8 mouse cellular contexts compared by ENCODE assay signal in the genomic region with DNA sequence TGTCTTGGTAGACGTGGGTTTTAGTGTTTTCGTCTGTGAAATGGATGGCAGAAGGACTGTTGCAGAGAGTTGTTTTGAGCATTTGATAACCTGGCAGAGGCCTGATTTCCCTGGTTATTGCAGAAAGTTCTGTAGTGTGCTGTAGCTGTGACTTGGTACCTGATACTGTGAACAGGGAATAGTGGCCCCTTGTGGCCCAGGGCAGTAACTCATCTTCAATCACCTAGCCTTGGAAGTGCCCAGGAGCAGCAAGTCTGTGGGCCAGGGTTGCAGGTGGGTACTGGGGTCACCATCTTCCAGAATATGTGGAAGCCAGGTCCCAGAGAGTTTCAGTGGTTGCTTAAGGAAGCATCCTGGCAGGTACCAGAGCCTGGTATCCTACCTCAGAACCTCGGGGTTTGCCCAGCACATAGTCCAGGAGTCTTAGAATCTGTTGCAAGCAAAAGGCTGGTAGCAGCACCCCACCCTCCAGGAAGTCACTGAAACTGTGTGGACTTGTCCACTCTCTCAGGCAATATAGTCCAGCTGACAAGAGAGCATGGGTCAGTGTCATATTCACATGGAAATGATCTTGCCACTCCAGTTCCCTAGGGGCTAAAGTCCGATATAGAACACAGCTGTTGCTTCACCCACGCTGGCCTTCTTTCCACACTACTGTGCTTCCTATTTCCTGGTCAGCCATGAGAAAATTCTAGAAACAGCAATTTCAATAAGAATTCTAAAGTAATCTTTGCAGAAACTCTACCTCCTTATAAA.
DNase-seq lines count a peak whose midpoint lies in the region; TF ChIP-seq lines count a peak whose summit lies in the region.

No protein-coding gene starts in this region.

- peak overlapping the region; percentile 54 for H3K27ac ChIP-seq in gastrocnemius, adult 2 months

- peak; percentile 51 for DNase-seq in gastrocnemius, adult 2 months
- no peak for DNase-seq in gastrocnemius, postnatal 25 days
- peak; percentile 28 for DNase-seq in ES-CJ7 (ENCODE audit: low read depth, low spot score)
- DNase-seq in embryo, embryonic 11 days = peak; percentile 29
- DNase-seq in kidney, adult 8-10 months = peak; percentile 38 to 47
- DNase-seq in lung, postnatal 10 days = peak; percentile 37
- peak; percentile 13 to 18 for DNase-seq in thymus, postnatal 36 days
- no peak for DNase-seq in layer of hippocampus, postnatal 36 days

- H3K4me3 ChIP-seq in gastrocnemius, adult 2 months = no peak overlapping the region

- intact Hi-C loops in gastrocnemius, adult 2 months (cut with DNase I) = loop anchor here (2.0 kb wide), 1 partner anchor 135 kb away; no protein-coding TSS in a partner anchor

- TF ChIP-seq CTCF in gastrocnemius, adult 2 months (IDR thresholded peaks at IDR 0.05) = peak; percentile 73

Comparison
In these comparisons a context has a peak if more than half of its experiments do, and no peak if none do; other contexts are left out.
1. DNase-seq: peak in gastrocnemius, adult 2 months (single experiment), ES-CJ7 (single experiment), embryo, embryonic 11 days (single experiment), kidney, adult 8-10 months (2 of 2), lung, postnatal 10 days (single experiment) and thymus, postnatal 36 days (2 of 2); none in gastrocnemius, postnatal 25 days (single experiment) and layer of hippocampus, postnatal 36 days (0 of 2).